Mouse (Mus musculus) erythroid progenitor cell, adult 5-6 weeks (primary cell): ENCODE results near the gene Prr5l. TPM values are rescaled to one million over a fixed set of nuclear protein-coding genes. Genes with fewer than 3 reads are reported as not detected.

ENCODE experiments used
- ATAC-seq: replicated peaks from 2 replicates; pipeline ENCODE4 v1.8.0; 2016; ENCODE audit warnings: moderate number of reproducible peaks, mild to moderate bottlenecking, moderate TSS enrichment, inconsistent platforms; ENCODE audit not compliant: poor library complexity, low FRiP score, severe bottlenecking
- total RNA-seq, 2 experiments: library from RNA; stranded (forward) in 1 of 2; stranded (reverse) in 1 of 2; fragments of 150-400 nt in 1 of 2; fragments of 186-747, 209-891 nt in 1 of 2; gene quantifications; 2 replicates each; pipeline versions ENCODE4 v1.2.3 to v1.2.4; 2015 to 2017; ENCODE audit warnings: low replicate concordance in 2 of 2

Gene Prr5l
- total RNA-seq, 2 experiments from 2014 or later: not detected

- no peak for ATAC-seq
Measured at GRCm38 (mm10) chr2:101690252-101690827, 192.5 kb downstream of the Prr5l start.

- no peak for ATAC-seq
Measured at GRCm38 (mm10) chr2:101688011-101688410, 194.8 kb downstream of the Prr5l start.

- ATAC-seq: no peak
Measured at GRCm38 (mm10) chr2:101684421-101684820, 198.4 kb downstream of the Prr5l start.

GRCm38 (mm10) chr2:101679164-101679784 lies 203.6 kb downstream of the Prr5l start:
- ATAC-seq: no peak

- peak; percentile 80 for ATAC-seq
Measured at GRCm38 (mm10) chr2:101678236-101679021, 204.4 kb downstream of the Prr5l start, which contains the start of gene Traf6. Gene Traf6, plus strand, starts transcription at chr2:101678429.

- ATAC-seq: no peak
Measured at GRCm38 (mm10) chr2:101673547-101673946, 209.3 kb downstream of the Prr5l start.

GRCm38 (mm10) chr2:101668751-101669150 lies 214.1 kb downstream of the Prr5l start:
- ATAC-seq: no peak

GRCm38 (mm10) chr2:101665703-101666092 lies 217.1 kb downstream of the Prr5l start:
- no peak for ATAC-seq

- no peak for ATAC-seq
Measured at GRCm38 (mm10) chr2:101665058-101665702, 217.6 kb downstream of the Prr5l start.

Other genes with a start within 250 kb of the Prr5l start
- gene Rag1, start 233.5 kb downstream of the Prr5l start, total RNA-seq (2015; ENCODE audit: low replicate concordance): 9.7 and 13.4 TPM in 2 replicates
- 9.8 and 10.7 TPM in 2 replicates for gene Rag1, start 233.5 kb downstream of the Prr5l start, total RNA-seq (2017; ENCODE audit: low replicate concordance)
- gene B230118H07Rik, start 233.5 kb downstream of the Prr5l start, total RNA-seq (2015; ENCODE audit: low replicate concordance): 9.6 and 17.7 TPM in 2 replicates
- 6.2 and 10.4 TPM in 2 replicates for gene B230118H07Rik, start 233.5 kb downstream of the Prr5l start, total RNA-seq (2017; ENCODE audit: low replicate concordance)
- 7.2 and 9.6 TPM in 2 replicates for gene Traf6, start 204.6 kb downstream of the Prr5l start, total RNA-seq (2015; ENCODE audit: low replicate concordance)
- gene Traf6, start 204.6 kb downstream of the Prr5l start, total RNA-seq (2017; ENCODE audit: low replicate concordance): 4.0 and 5.9 TPM in 2 replicates
- 2.2 and 8.8 TPM in 2 replicates for gene Commd9, start 3.2 kb upstream of the Prr5l start, total RNA-seq (2015; ENCODE audit: low replicate concordance)
- gene Commd9, start 3.2 kb upstream of the Prr5l start, total RNA-seq (2017; ENCODE audit: low replicate concordance): 13.9 TPM in 1 of 2 replicates, not detected in the other